ENCODE assay signal across 26 mouse cellular contexts in the genomic region with DNA sequence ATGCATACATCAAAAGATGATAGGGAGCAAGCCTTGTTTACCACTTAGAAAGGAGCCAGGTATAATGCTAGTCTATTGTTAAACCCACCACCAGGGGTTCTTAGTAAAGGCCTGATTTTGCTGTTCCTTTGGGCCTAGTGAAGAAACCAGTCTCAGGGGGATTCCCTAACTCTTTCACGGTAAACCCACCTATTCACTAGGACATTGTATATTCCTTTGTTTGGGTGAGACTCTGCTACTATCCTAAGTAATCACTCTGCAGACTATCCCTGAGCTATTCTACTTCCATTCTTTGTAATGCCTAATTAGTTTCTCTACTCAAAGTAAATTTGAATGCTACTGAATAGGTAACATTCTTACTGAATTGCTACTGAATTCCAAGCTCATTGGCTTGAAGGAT.
"Had no signal": no experiment of that assay in that cellular context is flagged by ENCODE, and none has a peak within 500 bp of the region (broad histone marks: within the 10 kb centered on the region; RNA-seq: fewer than 3 reads in every experiment).

No protein-coding gene starts in this region.

- H3K4me2 ChIP-seq: embryonic facial prominence, embryonic 12.5 days; embryonic facial prominence, embryonic 13.5 days; embryonic facial prominence, embryonic 15.5 days; forebrain, embryonic 12.5 days; forebrain, embryonic 13.5 days; forebrain, embryonic 15.5 days had no signal

- ATAC-seq: forebrain, embryonic 13.5 days; forebrain, embryonic 14.5 days; forebrain, embryonic 15.5 days; forebrain, embryonic 16.5 days; forebrain, postnatal 0 days had no signal

- H3K4me3 ChIP-seq: embryonic facial prominence, embryonic 10.5 days; embryonic facial prominence, embryonic 12.5 days; embryonic facial prominence, embryonic 13.5 days; embryonic facial prominence, embryonic 15.5 days; erythroblast, embryonic 14.5 days; forebrain, embryonic 10.5 days; forebrain, embryonic 12.5 days; forebrain, embryonic 13.5 days; forebrain, embryonic 15.5 days; gastrocnemius, adult 2 months; heart, adult 2 months had no signal

- H3K9me3 ChIP-seq: embryonic facial prominence, embryonic 10.5 days; embryonic facial prominence, embryonic 12.5 days; embryonic facial prominence, embryonic 13.5 days; embryonic facial prominence, embryonic 15.5 days; forebrain, embryonic 10.5 days; forebrain, embryonic 12.5 days; forebrain, embryonic 13.5 days; forebrain, embryonic 15.5 days had no signal

- DNase-seq: cerebellum, adult 9-11 months; cerebellum, postnatal 10 days; cerebellum, postnatal 14 days; cerebellum, postnatal 25 days; cerebellum, postnatal 36 days; embryo, embryonic 11 days; forebrain, postnatal 0 days; gastrocnemius, adult 2 months; gastrocnemius, postnatal 10 days; gastrocnemius, postnatal 14 days; gastrocnemius, postnatal 25 days; gastrocnemius, postnatal 36 days; heart, adult 11 months; heart, adult 18-20 months; heart, adult 2 months had no signal

- H3K27ac ChIP-seq: embryonic facial prominence, embryonic 10.5 days; embryonic facial prominence, embryonic 12.5 days; embryonic facial prominence, embryonic 13.5 days; embryonic facial prominence, embryonic 15.5 days; forebrain, embryonic 10.5 days; forebrain, embryonic 12.5 days; forebrain, embryonic 13.5 days; forebrain, embryonic 15.5 days; gastrocnemius, adult 2 months; heart, adult 2 months had no signal

- H3K27me3 ChIP-seq: embryonic facial prominence, embryonic 12.5 days; embryonic facial prominence, embryonic 13.5 days; embryonic facial prominence, embryonic 15.5 days; forebrain, embryonic 12.5 days; forebrain, embryonic 13.5 days; forebrain, embryonic 15.5 days had no signal

- H3K4me1 ChIP-seq: embryonic facial prominence, embryonic 15.5 days; forebrain, embryonic 10.5 days; forebrain, embryonic 12.5 days; forebrain, embryonic 13.5 days; forebrain, embryonic 15.5 days had no signal

- H3K9ac ChIP-seq: embryonic facial prominence, embryonic 12.5 days; embryonic facial prominence, embryonic 13.5 days; embryonic facial prominence, embryonic 15.5 days; forebrain, embryonic 12.5 days; forebrain, embryonic 13.5 days; forebrain, embryonic 15.5 days; forebrain, postnatal 0 days had no signal

- H3K36me3 ChIP-seq: embryonic facial prominence, embryonic 10.5 days; embryonic facial prominence, embryonic 12.5 days; embryonic facial prominence, embryonic 13.5 days; embryonic facial prominence, embryonic 15.5 days; forebrain, embryonic 10.5 days; forebrain, embryonic 12.5 days; forebrain, embryonic 15.5 days had no signal
